Mouse (Mus musculus): Measurements from ENCODE around the gene Ltb. TPM values are rescaled to one million over a fixed set of nuclear protein-coding genes. Genes with fewer than 3 reads are reported as not detected.

Ltb gene
- polyA plus RNA-seq, 1 experiment, result 12.1 TPM

DNA sequence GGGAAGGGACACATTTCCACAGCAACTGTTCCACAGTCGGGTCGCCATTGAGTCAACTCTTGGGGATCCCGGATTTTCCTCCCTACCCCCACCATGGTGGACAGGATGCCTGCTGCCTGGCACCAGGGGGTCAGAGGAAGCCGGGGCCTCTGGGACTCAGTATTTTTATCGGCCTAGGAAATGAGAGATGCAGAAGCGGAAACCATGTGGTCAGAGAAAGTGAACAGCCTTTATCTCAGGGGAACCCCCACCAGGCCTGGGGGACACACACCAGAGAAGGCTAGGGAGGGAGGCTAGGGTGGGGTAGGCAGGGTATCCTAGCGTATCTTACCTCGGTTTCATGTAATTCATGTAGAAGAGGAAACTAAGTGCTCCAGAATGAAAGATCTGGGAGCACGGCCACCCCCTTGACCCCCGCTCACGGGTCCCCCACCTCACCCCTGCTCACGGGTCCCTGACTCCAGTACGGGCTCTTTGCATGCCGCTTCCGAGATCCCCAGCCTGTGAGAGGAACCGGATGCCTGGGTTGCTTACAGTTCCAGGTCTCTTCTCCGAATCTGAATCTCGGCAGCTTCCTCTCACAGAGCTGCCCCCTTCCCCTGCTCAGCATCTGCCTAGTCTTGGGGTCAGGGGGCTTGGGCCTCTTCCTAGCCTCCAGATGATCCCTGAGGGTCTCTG, 24.4 kb downstream of the Ltb start:
- Histone ChIP-seq H3K27me3 (replicated peaks) (no peaks in the 10 kb centered on the region), H3K9me3 (no peaks in the 10 kb centered on the region), H3K36me3 (replicated peaks; ENCODE audit: low read length) (peaks cover 34% of the 10 kb centered on the region), H3K4me1 (peaks cover 93% of the 10 kb centered on the region), H3K4me3 (replicated peaks) (peak overlapping the region; percentile 81)
- TF ChIP-seq GATA1 (IDR thresholded peaks at IDR 0.05; ENCODE audit: borderline replicate concordance, low read length) (no peak; the same call in 2 of the 3 replicates), FLI1 (IDR thresholded peaks at IDR 0.05; ENCODE audit: low read length) (no peak)

DNA sequence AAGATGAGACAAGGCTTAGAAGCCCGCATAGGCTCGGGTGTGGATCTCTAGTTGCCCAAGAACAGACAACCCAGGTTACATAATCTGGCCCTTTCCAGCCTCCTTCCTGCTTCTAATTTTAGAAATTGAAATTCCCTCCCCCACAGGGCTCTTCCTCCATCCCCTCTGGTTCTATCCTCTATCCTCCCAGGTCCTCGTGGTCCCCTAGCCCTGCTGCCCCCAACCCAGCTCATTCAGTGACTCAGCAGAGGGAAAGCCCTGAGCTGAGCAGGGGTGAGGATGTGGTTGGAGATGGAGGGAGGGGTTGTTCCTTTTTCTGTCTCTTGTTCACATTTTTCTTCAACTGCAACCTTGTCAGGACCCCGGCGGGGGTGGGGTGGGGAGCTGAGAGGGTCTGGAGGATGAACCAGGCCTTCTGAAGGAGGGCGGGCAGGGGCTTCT, 25.4 kb downstream of the Ltb start:
- no peaks in the 10 kb centered on the region for H3K27me3 ChIP-seq (replicated peaks)
- TF ChIP-seq FLI1 (IDR thresholded peaks at IDR 0.05; ENCODE audit: low read length) (no peak), GATA1 (IDR thresholded peaks at IDR 0.05; ENCODE audit: borderline replicate concordance, low read length) (no peak)
- H3K4me1 ChIP-seq, result peaks cover 90% of the 10 kb centered on the region
- peaks cover 36% of the 10 kb centered on the region for H3K36me3 ChIP-seq (replicated peaks; ENCODE audit: low read length)
- H3K4me3 ChIP-seq (replicated peaks), result peak overlapping the region; percentile 81
- H3K9me3 ChIP-seq, result no peaks in the 10 kb centered on the region

DNA sequence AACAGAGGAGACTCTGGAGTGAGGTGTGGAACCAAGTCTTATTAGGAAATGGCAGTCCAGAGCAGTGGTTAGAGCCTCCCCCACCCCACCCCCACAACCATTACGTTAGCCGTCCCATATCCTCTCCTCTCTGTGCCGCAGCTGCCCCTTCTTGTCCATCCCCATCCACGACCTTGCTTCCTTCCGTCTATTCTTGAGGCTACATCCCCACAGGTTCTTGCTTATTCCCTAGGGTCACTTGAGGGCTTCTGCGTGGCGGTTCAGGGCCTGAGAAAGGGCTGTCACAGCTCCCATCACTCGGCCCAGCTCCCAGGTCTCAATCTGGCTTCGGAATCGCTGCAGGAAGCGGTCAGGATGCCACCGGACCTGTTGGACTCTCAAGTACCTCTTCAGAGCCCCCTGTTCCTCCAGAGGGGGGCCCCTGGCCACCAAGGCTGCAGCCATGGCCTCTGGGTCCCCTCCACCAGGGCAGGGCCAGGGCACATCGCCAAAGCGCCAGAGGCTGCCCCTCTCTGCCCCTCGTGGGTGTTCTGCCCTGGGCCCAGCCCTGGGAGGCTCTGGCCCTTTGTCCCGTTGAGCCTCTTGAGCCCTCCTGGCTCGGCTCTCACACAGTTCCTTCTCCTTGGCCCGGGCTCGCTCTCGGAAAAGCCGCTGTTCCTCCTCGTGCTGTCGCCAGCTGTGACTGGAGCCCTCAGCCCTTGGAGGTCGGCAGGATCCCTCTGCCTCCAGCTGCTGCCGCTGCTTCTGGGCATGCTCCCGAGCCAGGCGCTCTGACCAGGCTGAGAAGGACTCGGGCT, 26.1 kb downstream of the Ltb start, which contains the start of gene Gm16181:
Gm16181 (plus strand) TSS at position 679 of the 797 bp plus-strand sequence.
- H3K9me3 ChIP-seq, result no peaks in the 10 kb centered on the region
- peaks cover 90% of the 10 kb centered on the region for H3K4me1 ChIP-seq
- H3K4me3 ChIP-seq (replicated peaks), result peak within 1 kb of the TSS; percentile 81
- H3K27me3 ChIP-seq (replicated peaks), result no peaks in the 10 kb centered on the region
- H3K36me3 ChIP-seq (replicated peaks; ENCODE audit: low read length), result peaks cover 42% of the 10 kb centered on the region
- TF ChIP-seq FLI1 (IDR thresholded peaks at IDR 0.05; ENCODE audit: low read length), result no peak
- no peak for TF ChIP-seq GATA1 (IDR thresholded peaks at IDR 0.05; ENCODE audit: borderline replicate concordance, low read length)

GRCm38 (mm10) chr17:35222299-35222698, 28.1 kb downstream of the Ltb start:
- Histone ChIP-seq H3K4me1 (peaks cover 92% of the 10 kb centered on the region), H3K27me3 (replicated peaks) (no peaks in the 10 kb centered on the region), H3K4me3 (replicated peaks) (peak overlapping the region; percentile 80), H3K36me3 (replicated peaks; ENCODE audit: low read length) (peaks cover 56% of the 10 kb centered on the region), H3K9me3 (no peaks in the 10 kb centered on the region)
- no peak for TF ChIP-seq FLI1 (IDR thresholded peaks at IDR 0.05; ENCODE audit: low read length)
- peak; percentile 71; the same call in 1 of the 3 replicates for TF ChIP-seq GATA1 (IDR thresholded peaks at IDR 0.05; ENCODE audit: borderline replicate concordance, low read length)

GRCm38 (mm10) chr17:35224641-35225040, 30.4 kb downstream of the Ltb start:
- Histone ChIP-seq H3K9me3 (no peaks in the 10 kb centered on the region), H3K4me3 (replicated peaks) (no peak overlapping the region), H3K36me3 (replicated peaks; ENCODE audit: low read length) (peaks cover 80% of the 10 kb centered on the region), H3K4me1 (peaks cover 90% of the 10 kb centered on the region), H3K27me3 (replicated peaks) (no peaks in the 10 kb centered on the region)
- TF ChIP-seq GATA1 (IDR thresholded peaks at IDR 0.05; ENCODE audit: borderline replicate concordance, low read length) (no peak), FLI1 (IDR thresholded peaks at IDR 0.05; ENCODE audit: low read length) (no peak)

DNA sequence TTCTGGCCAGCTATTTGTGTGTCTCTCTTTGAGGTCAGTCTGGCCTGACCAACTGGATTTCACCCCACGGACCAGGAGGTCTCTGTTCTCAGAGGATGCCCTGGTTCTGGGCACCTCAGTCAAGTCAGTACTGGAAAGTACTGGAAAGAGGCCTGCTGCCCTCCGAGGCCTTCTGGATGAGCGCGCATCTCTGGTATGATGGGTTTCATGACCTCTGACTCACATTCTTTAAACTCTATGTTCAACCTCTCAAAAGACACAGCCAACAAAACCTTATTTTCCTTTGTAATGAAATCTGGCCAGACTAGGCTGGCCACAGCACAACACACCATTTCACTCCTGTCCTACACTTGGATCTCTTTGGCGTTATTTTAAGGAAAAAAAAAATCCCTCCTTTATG, 31.2 kb downstream of the Ltb start:
- H3K27me3 ChIP-seq (replicated peaks), result no peaks in the 10 kb centered on the region
- no peak overlapping the region for H3K4me3 ChIP-seq (replicated peaks)
- H3K9me3 ChIP-seq, result no peaks in the 10 kb centered on the region
- peaks cover 88% of the 10 kb centered on the region for H3K4me1 ChIP-seq
- TF ChIP-seq GATA1 (IDR thresholded peaks at IDR 0.05; ENCODE audit: borderline replicate concordance, low read length), result no peak
- TF ChIP-seq FLI1 (IDR thresholded peaks at IDR 0.05; ENCODE audit: low read length), result no peak
- peaks cover 80% of the 10 kb centered on the region for H3K36me3 ChIP-seq (replicated peaks; ENCODE audit: low read length)

GRCm38 (mm10) chr17:35226561-35227046, 32.4 kb downstream of the Ltb start:
- peaks cover 82% of the 10 kb centered on the region for H3K36me3 ChIP-seq (replicated peaks; ENCODE audit: low read length)
- H3K27me3 ChIP-seq (replicated peaks), result no peaks in the 10 kb centered on the region
- H3K4me3 ChIP-seq (replicated peaks), result peak overlapping the region; percentile 42
- TF ChIP-seq GATA1 (IDR thresholded peaks at IDR 0.05; ENCODE audit: borderline replicate concordance, low read length) (no peak), FLI1 (IDR thresholded peaks at IDR 0.05; ENCODE audit: low read length) (no peak)
- peaks cover 88% of the 10 kb centered on the region for H3K4me1 ChIP-seq
- no peaks in the 10 kb centered on the region for H3K9me3 ChIP-seq

DNA sequence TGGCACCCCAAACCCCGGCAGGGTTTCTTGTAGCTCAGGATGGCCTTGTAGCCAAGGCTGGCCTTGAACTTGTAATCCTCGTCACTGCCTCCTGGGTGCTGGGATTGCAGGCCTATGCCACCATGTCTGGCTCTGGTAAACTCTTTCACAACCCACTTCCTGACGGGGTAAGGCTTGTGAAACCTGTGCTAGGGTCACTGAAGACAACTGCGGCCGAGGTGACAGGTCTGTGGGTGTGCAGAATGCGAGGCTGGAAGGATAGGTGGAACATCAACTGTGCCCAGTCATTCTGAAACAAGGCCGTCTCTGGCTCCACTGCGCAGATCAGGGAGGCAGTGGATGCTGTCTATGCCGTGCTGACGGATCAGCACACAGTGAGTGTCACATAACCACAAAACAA, 36.8 kb downstream of the Ltb start:
- Histone ChIP-seq H3K36me3 (replicated peaks; ENCODE audit: low read length) (peaks cover 71% of the 10 kb centered on the region), H3K4me3 (replicated peaks) (peak overlapping the region; percentile 70), H3K9me3 (no peaks in the 10 kb centered on the region), H3K27me3 (replicated peaks) (no peaks in the 10 kb centered on the region), H3K4me1 (peaks cover 85% of the 10 kb centered on the region)
- TF ChIP-seq GATA1 (IDR thresholded peaks at IDR 0.05; ENCODE audit: borderline replicate concordance, low read length) (no peak), FLI1 (IDR thresholded peaks at IDR 0.05; ENCODE audit: low read length) (no peak)

GRCm38 (mm10) chr17:35232043-35232442, 37.8 kb downstream of the Ltb start:
- Histone ChIP-seq H3K4me1 (peaks cover 85% of the 10 kb centered on the region), H3K9me3 (no peaks in the 10 kb centered on the region), H3K4me3 (replicated peaks) (peak overlapping the region; percentile 84), H3K36me3 (replicated peaks; ENCODE audit: low read length) (peaks cover 66% of the 10 kb centered on the region), H3K27me3 (replicated peaks) (no peaks in the 10 kb centered on the region)
- no peak for TF ChIP-seq FLI1 (IDR thresholded peaks at IDR 0.05; ENCODE audit: low read length)
- no peak for TF ChIP-seq GATA1 (IDR thresholded peaks at IDR 0.05; ENCODE audit: borderline replicate concordance, low read length)

GRCm38 (mm10) chr17:35232659-35233058, 38.4 kb downstream of the Ltb start:
- no peak for TF ChIP-seq GATA1 (IDR thresholded peaks at IDR 0.05; ENCODE audit: borderline replicate concordance, low read length)
- no peak for TF ChIP-seq FLI1 (IDR thresholded peaks at IDR 0.05; ENCODE audit: low read length)
- peaks cover 66% of the 10 kb centered on the region for H3K36me3 ChIP-seq (replicated peaks; ENCODE audit: low read length)
- H3K4me1 ChIP-seq, result peaks cover 79% of the 10 kb centered on the region
- H3K27me3 ChIP-seq (replicated peaks), result no peaks in the 10 kb centered on the region
- no peaks in the 10 kb centered on the region for H3K9me3 ChIP-seq
- peak overlapping the region; percentile 84 for H3K4me3 ChIP-seq (replicated peaks)
